Mouse (Mus musculus): ENCODE measurements around the gene Mpped1. TPM values are rescaled to one million over a fixed set of nuclear protein-coding genes. Genes with fewer than 3 reads are reported as not detected.

Mpped1 gene
- polyA plus RNA-seq, 1 experiment from 2014 or later, result 8.4 TPM

- H3K4me1 ChIP-seq, result peaks cover 2% of the 10 kb centered on the region
- no peak for DNase-seq (ENCODE audit: low spot score)
- H3K4me3 ChIP-seq, result no peak overlapping the region
- WGBS, result 92% methylated on average over 5 of the region's 5 CpGs
- H3K27me3 ChIP-seq (ENCODE audit: low read depth, poor library complexity, severe bottlenecking), result peaks cover 27% of the 10 kb centered on the region
- no peaks in the 10 kb centered on the region for H3K9me3 ChIP-seq (replicated peaks)
- H3K36me3 ChIP-seq, result no peaks in the 10 kb centered on the region
- no peak overlapping the region for H3K27ac ChIP-seq (replicated peaks)
Measured at GRCm38 (mm10) chr15:83865626-83866025, 86.4 kb downstream of the Mpped1 start.

GRCm38 (mm10) chr15:83870936-83871335, 91.7 kb downstream of the Mpped1 start:
- no peak for DNase-seq (ENCODE audit: low spot score)
- 10% methylated on average over 17 of the region's 17 CpGs for whole genome bisulfite sequencing
- no peaks in the 10 kb centered on the region for H3K36me3 ChIP-seq

GRCm38 (mm10) chr15:83877155-83877866, 98.0 kb downstream of the Mpped1 start:
- no peak for DNase-seq (ENCODE audit: low spot score)
- Histone ChIP-seq H3K4me3 (no peak overlapping the region), H3K27ac (replicated peaks) (no peak overlapping the region), H3K9me3 (replicated peaks) (no peaks in the 10 kb centered on the region), H3K4me1 (peaks cover 14% of the 10 kb centered on the region), H3K27me3 (ENCODE audit: low read depth, poor library complexity, severe bottlenecking) (no peaks in the 10 kb centered on the region), H3K36me3 (no peaks in the 10 kb centered on the region)
- 65% methylated on average over 11 of the region's 11 CpGs for WGBS

More at GRCm38 (mm10) chr15:83870936-83871335, 91.7 kb downstream of the Mpped1 start:
- Histone ChIP-seq H3K27me3 (ENCODE audit: low read depth, poor library complexity, severe bottlenecking) (peaks cover 43% of the 10 kb centered on the region), H3K9me3 (replicated peaks) (no peaks in the 10 kb centered on the region), H3K27ac (replicated peaks) (no peak overlapping the region), H3K4me1 (peaks cover 19% of the 10 kb centered on the region), H3K4me3 (peak overlapping the region; percentile 38)

GRCm38 (mm10) chr15:83877898-83878297, 98.6 kb downstream of the Mpped1 start:
- Histone ChIP-seq H3K9me3 (replicated peaks) (no peaks in the 10 kb centered on the region), H3K27ac (replicated peaks) (no peak overlapping the region), H3K27me3 (ENCODE audit: low read depth, poor library complexity, severe bottlenecking) (no peaks in the 10 kb centered on the region), H3K4me1 (peaks cover 15% of the 10 kb centered on the region), H3K4me3 (no peak overlapping the region), H3K36me3 (no peaks in the 10 kb centered on the region)
- no peak for DNase-seq (ENCODE audit: low spot score)
- 88% methylated on average over 2 of the region's 2 CpGs for WGBS

- H3K27ac ChIP-seq (replicated peaks), result no peak overlapping the region
- no peaks in the 10 kb centered on the region for H3K36me3 ChIP-seq
- peak; percentile 31 for DNase-seq (ENCODE audit: low spot score)
- 28% methylated on average over 5 of the region's 5 CpGs for WGBS
- no peaks in the 10 kb centered on the region for H3K9me3 ChIP-seq (replicated peaks)
- H3K27me3 ChIP-seq (ENCODE audit: low read depth, poor library complexity, severe bottlenecking), result no peaks in the 10 kb centered on the region
- peaks cover 15% of the 10 kb centered on the region for H3K4me1 ChIP-seq
- no peak overlapping the region for H3K4me3 ChIP-seq
Measured at GRCm38 (mm10) chr15:83879845-83880244, 100.6 kb downstream of the Mpped1 start.

- H3K27me3 ChIP-seq (ENCODE audit: low read depth, poor library complexity, severe bottlenecking), result no peaks in the 10 kb centered on the region
- DNase-seq (ENCODE audit: low spot score), result no peak
- 95% methylated on average over 8 of the region's 8 CpGs for WGBS
- H3K36me3 ChIP-seq, result no peaks in the 10 kb centered on the region
- H3K4me1 ChIP-seq, result peaks cover 9% of the 10 kb centered on the region
- no peaks in the 10 kb centered on the region for H3K9me3 ChIP-seq (replicated peaks)
- no peak overlapping the region for H3K27ac ChIP-seq (replicated peaks)
- no peak overlapping the region for H3K4me3 ChIP-seq
Measured at GRCm38 (mm10) chr15:83883821-83884220, 104.6 kb downstream of the Mpped1 start.

GRCm38 (mm10) chr15:83884291-83884690, 105.0 kb downstream of the Mpped1 start:
- peaks cover 9% of the 10 kb centered on the region for H3K4me1 ChIP-seq
- no peaks in the 10 kb centered on the region for H3K36me3 ChIP-seq
- no peak overlapping the region for H3K4me3 ChIP-seq
- no peaks in the 10 kb centered on the region for H3K27me3 ChIP-seq (ENCODE audit: low read depth, poor library complexity, severe bottlenecking)
- no peak for DNase-seq (ENCODE audit: low spot score)
- no peak overlapping the region for H3K27ac ChIP-seq (replicated peaks)
- H3K9me3 ChIP-seq (replicated peaks), result no peaks in the 10 kb centered on the region
- WGBS, result 90% methylated on average over 9 of the region's 9 CpGs

- Histone ChIP-seq H3K27me3 (ENCODE audit: low read depth, poor library complexity, severe bottlenecking) (peaks cover 17% of the 10 kb centered on the region), H3K27ac (replicated peaks) (no peak overlapping the region)
Measured at GRCm38 (mm10) chr15:83892871-83893270, 113.6 kb downstream of the Mpped1 start.

GRCm38 (mm10) chr15:83894261-83894660, 115.0 kb downstream of the Mpped1 start:
- WGBS, result 87% methylated on average over 7 of the region's 7 CpGs
- Histone ChIP-seq H3K4me3 (no peak overlapping the region), H3K4me1 (peaks cover 23% of the 10 kb centered on the region)

More at GRCm38 (mm10) chr15:83892871-83893270, 113.6 kb downstream of the Mpped1 start:
- peaks cover 17% of the 10 kb centered on the region for H3K4me1 ChIP-seq
- DNase-seq (ENCODE audit: low spot score), result no peak
- H3K4me3 ChIP-seq, result no peak overlapping the region
- whole genome bisulfite sequencing, result 88% methylated on average over 15 of the region's 15 CpGs
- H3K9me3 ChIP-seq (replicated peaks), result no peaks in the 10 kb centered on the region
- no peaks in the 10 kb centered on the region for H3K36me3 ChIP-seq

GRCm38 (mm10) chr15:83896011-83896410, 116.7 kb downstream of the Mpped1 start:
- H3K36me3 ChIP-seq, result no peaks in the 10 kb centered on the region
- 29% methylated on average over 9 of the region's 9 CpGs for WGBS

More at GRCm38 (mm10) chr15:83894261-83894660, 115.0 kb downstream of the Mpped1 start:
- H3K36me3 ChIP-seq, result no peaks in the 10 kb centered on the region
- H3K9me3 ChIP-seq (replicated peaks), result no peaks in the 10 kb centered on the region
- no peak overlapping the region for H3K27ac ChIP-seq (replicated peaks)
- peaks cover 17% of the 10 kb centered on the region for H3K27me3 ChIP-seq (ENCODE audit: low read depth, poor library complexity, severe bottlenecking)
- no peak for DNase-seq (ENCODE audit: low spot score)

GRCm38 (mm10) chr15:83897286-83897685, 118.0 kb downstream of the Mpped1 start:
- WGBS, result 56% methylated on average over 9 of the region's 9 CpGs

More at GRCm38 (mm10) chr15:83896011-83896410, 116.7 kb downstream of the Mpped1 start:
- no peak for DNase-seq (ENCODE audit: low spot score)
- Histone ChIP-seq H3K27me3 (ENCODE audit: low read depth, poor library complexity, severe bottlenecking) (peaks cover 17% of the 10 kb centered on the region), H3K4me1 (peaks cover 24% of the 10 kb centered on the region), H3K4me3 (no peak overlapping the region), H3K27ac (replicated peaks) (0 out of 2 replicates have a peak overlapping the region, but pooled peaks have one; percentile 1), H3K9me3 (replicated peaks) (no peaks in the 10 kb centered on the region)

GRCm38 (mm10) chr15:83906472-83906871, 127.2 kb downstream of the Mpped1 start:
- no peak overlapping the region for H3K4me3 ChIP-seq
- no peaks in the 10 kb centered on the region for H3K27me3 ChIP-seq (ENCODE audit: low read depth, poor library complexity, severe bottlenecking)
- no peaks in the 10 kb centered on the region for H3K9me3 ChIP-seq (replicated peaks)
- H3K36me3 ChIP-seq, result no peaks in the 10 kb centered on the region
- no peak overlapping the region for H3K27ac ChIP-seq (replicated peaks)
- WGBS, result 92% methylated on average over 13 of the region's 13 CpGs
- no peak for DNase-seq (ENCODE audit: low spot score)
- peaks cover 8% of the 10 kb centered on the region; the same call in 1 of the 2 replicates for H3K4me1 ChIP-seq

More at GRCm38 (mm10) chr15:83897286-83897685, 118.0 kb downstream of the Mpped1 start:
- no peaks in the 10 kb centered on the region for H3K9me3 ChIP-seq (replicated peaks)
- no peaks in the 10 kb centered on the region for H3K36me3 ChIP-seq
- peaks cover 24% of the 10 kb centered on the region for H3K4me1 ChIP-seq
- DNase-seq (ENCODE audit: low spot score), result no peak
- H3K27ac ChIP-seq (replicated peaks), result no peak overlapping the region; the same call in 1 of the 2 replicates
- no peak overlapping the region for H3K4me3 ChIP-seq
- H3K27me3 ChIP-seq (ENCODE audit: low read depth, poor library complexity, severe bottlenecking), result peaks cover 17% of the 10 kb centered on the region
